Comparison of ENCODE assay signal across 10 mouse cellular contexts in genomic region chr7:102066363-102066762, GRCm38 (mm10). TPM values are rescaled to one million over a fixed set of nuclear protein-coding genes. Genes with fewer than 3 reads are reported as not detected.
DNase-seq lines count a peak whose midpoint lies in the region; ATAC-seq lines count a peak whose summit lies in the region.
"Had no signal": no experiment of that assay in that cellular context is flagged by ENCODE, and none has a peak within 500 bp of the region (broad histone marks: within the 10 kb centered on the region; RNA-seq: fewer than 3 reads in every experiment).

No protein-coding gene starts in this region.

- peak overlapping the region; percentile 56 for H3K9ac ChIP-seq in heart, embryonic 15.5 days
- peak overlapping the region; percentile 70; the same call in 1 of the 2 replicates for H3K9ac ChIP-seq in hindbrain, embryonic 14.5 days
- H3K9ac ChIP-seq in midbrain, embryonic 13.5 days (replicated peaks) = peak overlapping the region; percentile 81; the same call in 1 of the 2 replicates

- H3K9me3 ChIP-seq in heart, embryonic 15.5 days (replicated peaks) = no peaks in the 10 kb centered on the region
- no peaks in the 10 kb centered on the region for H3K9me3 ChIP-seq in hindbrain, embryonic 14.5 days (ENCODE audit: control insufficient read depth, low read length)
- no peaks in the 10 kb centered on the region for H3K9me3 ChIP-seq in midbrain, embryonic 13.5 days

- intact Hi-C loops in heart, postnatal 10 days (cut with DNase I) = no loop called here

- H3K27ac ChIP-seq in heart, embryonic 15.5 days = peak overlapping the region; percentile 79; the same call in 1 of the 2 replicates
- no peak overlapping the region for H3K27ac ChIP-seq in hindbrain, embryonic 14.5 days
- H3K27ac ChIP-seq in midbrain, embryonic 13.5 days = no peak overlapping the region

- WGBS in heart, embryonic 15.5 days = 66% methylated on average over 6 of the region's 6 CpGs
- WGBS in hindbrain, embryonic 14.5 days = 84% methylated on average over 6 of the region's 6 CpGs
- whole genome bisulfite sequencing in midbrain, embryonic 13.5 days = 83% methylated on average over 6 of the region's 6 CpGs

- no peak for DNase-seq in heart, postnatal 10 days
- DNase-seq in ZHBTc4 (ENCODE audit: low read depth, low spot score) = peak; percentile 22
- DNase-seq in hindbrain, embryonic 14.5 days (ENCODE audit: low spot score) = no peak
- DNase-seq in layer of hippocampus, adult 9-10 months (ENCODE audit: low spot score) = no peak
- no peak for DNase-seq in adrenal gland, postnatal 10 days
- no peak for DNase-seq in layer of hippocampus, adult 18-20 months (ENCODE audit: low spot score in 2 of 2)
- DNase-seq: gastrocnemius, postnatal 25 days had no signal

- no peaks in the 10 kb centered on the region for H3K27me3 ChIP-seq in heart, embryonic 15.5 days
- H3K27me3 ChIP-seq in hindbrain, embryonic 14.5 days (ENCODE audit: control insufficient read depth, insufficient read depth, low read length) = no peaks in the 10 kb centered on the region
- no peaks in the 10 kb centered on the region for H3K27me3 ChIP-seq in midbrain, embryonic 13.5 days
- H3K27me3 ChIP-seq: Patski had no signal

- H3K4me3 ChIP-seq in heart, embryonic 15.5 days = peak overlapping the region; percentile 77
- peak overlapping the region; percentile 65 for H3K4me3 ChIP-seq in hindbrain, embryonic 14.5 days (replicated peaks; ENCODE audit: low read length)
- peak overlapping the region; percentile 81 for H3K4me3 ChIP-seq in midbrain, embryonic 13.5 days (replicated peaks)

- H3K4me1 ChIP-seq in heart, embryonic 15.5 days (replicated peaks) = peaks cover 15% of the 10 kb centered on the region
- peaks cover 22% of the 10 kb centered on the region for H3K4me1 ChIP-seq in hindbrain, embryonic 14.5 days (replicated peaks; ENCODE audit: control insufficient read depth, insufficient read depth, low read length)
- peaks cover 35% of the 10 kb centered on the region for H3K4me1 ChIP-seq in midbrain, embryonic 13.5 days (replicated peaks)

- H3K36me3 ChIP-seq in heart, embryonic 15.5 days = 0 out of 2 replicates have a peak, but pooled peaks cover 3% of the 10 kb centered on the region
- H3K36me3 ChIP-seq in hindbrain, embryonic 14.5 days (replicated peaks; ENCODE audit: control insufficient read depth, insufficient read depth) = peaks cover 9% of the 10 kb centered on the region; the same call in 1 of the 2 replicates
- H3K36me3 ChIP-seq in midbrain, embryonic 13.5 days = peaks cover 11% of the 10 kb centered on the region

- peak overlapping the region; percentile 73 for H3K4me2 ChIP-seq in heart, embryonic 15.5 days
- peak overlapping the region; percentile 75 for H3K4me2 ChIP-seq in hindbrain, embryonic 14.5 days (replicated peaks)
- peak overlapping the region; percentile 75 for H3K4me2 ChIP-seq in midbrain, embryonic 13.5 days (replicated peaks)

- no peak for ATAC-seq in heart, embryonic 15.5 days (replicated peaks; ENCODE audit: insufficient number of reproducible peaks, insufficient read depth, low FRiP score, low read depth)
- ATAC-seq in hindbrain, embryonic 14.5 days (ENCODE audit: low FRiP score) = no peak
- ATAC-seq in midbrain, embryonic 13.5 days = no peak
- ATAC-seq: Patski had no signal

RNA-seq across cellular contexts. Expression of gene Xntrpc, which starts 0.8 kb away (rescaled TPM):
- 0.67 and 0.77 TPM in 2 replicates for polyA plus RNA-seq in heart, embryonic 15.5 days (2015; fragmentation: Nextera tagmentation; extraction: Ambion mirVana)
- total RNA-seq in heart, postnatal 10 days (2021) = under 1 TPM; 0.81 to 0.92 TPM
- 1.0 and 1.2 TPM in 2 replicates for polyA plus RNA-seq in hindbrain, embryonic 14.5 days (2014; fragmentation: Nextera tagmentation; extraction: Ambion mirVana)
- polyA plus RNA-seq in midbrain, embryonic 13.5 days (2015; fragmentation: Nextera tagmentation; extraction: Ambion mirVana) = 1.3 and 1.5 TPM in 2 replicates
- total RNA-seq in adrenal gland, postnatal 10 days (2021) = 1 to 10 TPM in 1 of 2 experiments, under 1 TPM in 1; 0.93 to 1.3 TPM
- 1 to 10 TPM; 2.0 to 3.3 TPM for total RNA-seq in layer of hippocampus, adult 18-20 months (2021)

RNA-seq across cellular contexts. Expression of gene Xndc1, which starts 1.1 kb away (rescaled TPM):
- 18.9 and 22.0 TPM in 2 replicates for polyA plus RNA-seq in heart, embryonic 15.5 days (2015; fragmentation: Nextera tagmentation; extraction: Ambion mirVana)
- total RNA-seq in heart, postnatal 10 days (2021) = 10 to 100 TPM in 1 of 2 experiments, 1 to 10 TPM in 1; 9.6 to 10.9 TPM
- 18.4 and 19.0 TPM in 2 replicates for polyA plus RNA-seq in hindbrain, embryonic 14.5 days (2014; fragmentation: Nextera tagmentation; extraction: Ambion mirVana)
- 32.2 and 34.9 TPM in 2 replicates for polyA plus RNA-seq in midbrain, embryonic 13.5 days (2015; fragmentation: Nextera tagmentation; extraction: Ambion mirVana)
- total RNA-seq in adrenal gland, postnatal 10 days (2021) = 10 to 100 TPM; 12.6 to 19.0 TPM
- 10 to 100 TPM; 22.4 to 27.0 TPM for total RNA-seq in layer of hippocampus, adult 18-20 months (2021)

RNA-seq across cellular contexts. Expression of gene Rnf121, which starts 1.1 kb away (rescaled TPM):
- polyA plus RNA-seq in heart, embryonic 15.5 days (2015; fragmentation: Nextera tagmentation; extraction: Ambion mirVana) = 15.0 and 15.6 TPM in 2 replicates
- 10 to 100 TPM; 20.4 to 24.3 TPM for total RNA-seq in heart, postnatal 10 days (2021)
- polyA plus RNA-seq in hindbrain, embryonic 14.5 days (2014; fragmentation: Nextera tagmentation; extraction: Ambion mirVana) = 33.1 and 33.4 TPM in 2 replicates
- 30.1 and 30.9 TPM in 2 replicates for polyA plus RNA-seq in midbrain, embryonic 13.5 days (2015; fragmentation: Nextera tagmentation; extraction: Ambion mirVana)
- total RNA-seq in adrenal gland, postnatal 10 days (2021) = 10 to 100 TPM; 25.6 to 28.3 TPM
- 10 to 100 TPM; 36.5 to 40.4 TPM for total RNA-seq in layer of hippocampus, adult 18-20 months (2021)

RNA-seq across cellular contexts. Expression of gene Trpc2, which starts 16.6 kb away (rescaled TPM):
- 0.09 TPM in 1 of 2 replicates, not detected in the other for polyA plus RNA-seq in heart, embryonic 15.5 days (2015; fragmentation: Nextera tagmentation; extraction: Ambion mirVana)
- under 1 TPM in 1 of 2 experiments, not detected in 1; 0.20 TPM for total RNA-seq in heart, postnatal 10 days (2021)
- not detected in 2 replicates for polyA plus RNA-seq in hindbrain, embryonic 14.5 days (2014; fragmentation: Nextera tagmentation; extraction: Ambion mirVana)
- 0.28 TPM in 1 of 2 replicates, not detected in the other for polyA plus RNA-seq in midbrain, embryonic 13.5 days (2015; fragmentation: Nextera tagmentation; extraction: Ambion mirVana)
- total RNA-seq in adrenal gland, postnatal 10 days (2021) = under 1 TPM in 1 of 2 experiments, not detected in 1; 0.88 TPM
- 1 to 10 TPM in 1 of 2 experiments, not detected in 1; 1.9 TPM for total RNA-seq in layer of hippocampus, adult 18-20 months (2021)
- polyA plus RNA-seq: Patski had no signal

RNA-seq across cellular contexts. Expression of gene Art1, which starts 35.2 kb away (rescaled TPM):
- polyA plus RNA-seq in heart, embryonic 15.5 days (2015; fragmentation: Nextera tagmentation; extraction: Ambion mirVana) = 2.8 and 3.0 TPM in 2 replicates
- 10 to 100 TPM; 44.2 to 46.2 TPM for total RNA-seq in heart, postnatal 10 days (2021)
- 0.29 TPM in 1 of 2 replicates, not detected in the other for polyA plus RNA-seq in hindbrain, embryonic 14.5 days (2014; fragmentation: Nextera tagmentation; extraction: Ambion mirVana)
- polyA plus RNA-seq in midbrain, embryonic 13.5 days (2015; fragmentation: Nextera tagmentation; extraction: Ambion mirVana) = 0.31 and 0.37 TPM in 2 replicates
- 10 to 100 TPM in 1 of 2 experiments, 1 to 10 TPM in 1; 5.9 to 30.8 TPM for total RNA-seq in adrenal gland, postnatal 10 days (2021)
- not detected for total RNA-seq in layer of hippocampus, adult 18-20 months (2021)
- polyA plus RNA-seq: Patski had no signal
